Mouse (Mus musculus) lung, adult 18-20 months (tissue): ENCODE measurements around the gene Ficd.
"Not testable (repeated sequence)": the region's sequence is repeated elsewhere in the genome, so short reads cannot be mapped to it uniquely, and the experiment has no call there.

ENCODE experiments used
- DNase-seq, 2 experiments: peaks; one replicate each; pipeline ENCODE4 v3.0.0; 2022; ENCODE audit warnings: mixed read lengths in 2 of 2

Ficd gene

GRCm38 (mm10) chr5:113776128-113776895 lies 40.7 kb downstream of the Ficd start:
- DNase-seq = no peak

- DNase-seq = peak in 1 of 2 experiments; percentile 41
These were observed 41.3 kb downstream of the Ficd start for GRCm38 (mm10) chr5:113776896-113777226.

GRCm38 (mm10) chr5:113777728-113778127 lies 42.1 kb downstream of the Ficd start:
- DNase-seq = not testable (repeated sequence)

GRCm38 (mm10) chr5:113779569-113779968 lies 44.0 kb downstream of the Ficd start:
- no peak for DNase-seq

GRCm38 (mm10) chr5:113780082-113780752 lies 44.6 kb downstream of the Ficd start:
- DNase-seq = no peak

GRCm38 (mm10) chr5:113780763-113781162 lies 45.2 kb downstream of the Ficd start:
- DNase-seq = no peak

GRCm38 (mm10) chr5:113781254-113781653 lies 45.7 kb downstream of the Ficd start:
- DNase-seq = no peak

- no peak for DNase-seq
These were observed 46.3 kb downstream of the Ficd start for GRCm38 (mm10) chr5:113781875-113782274.

GRCm38 (mm10) chr5:113782624-113783023 lies 47.0 kb downstream of the Ficd start:
- DNase-seq = no peak

GRCm38 (mm10) chr5:113783581-113784001 lies 48.0 kb downstream of the Ficd start:
- DNase-seq = peak in 1 of 2 experiments; percentile 31

- not testable (repeated sequence) for DNase-seq
These were observed 48.5 kb downstream of the Ficd start for GRCm38 (mm10) chr5:113784104-113784503.

GRCm38 (mm10) chr5:113786985-113787384 lies 51.4 kb downstream of the Ficd start:
- DNase-seq = no peak

GRCm38 (mm10) chr5:113788645-113789044 lies 53.0 kb downstream of the Ficd start:
- no peak for DNase-seq

GRCm38 (mm10) chr5:113789075-113789788 lies 53.6 kb downstream of the Ficd start:
- no peak for DNase-seq
